Mouse (Mus musculus) neural tube, embryonic 14.5 days (tissue): Measurements from ENCODE around the gene Sox8. TPM values are rescaled to one million over a fixed set of nuclear protein-coding genes. Genes with fewer than 3 reads are reported as not detected.

ENCODE experiments used
- ATAC-seq: fragments of 200-750 bp; cut with Nextera tagmentation; 2 replicates; pipeline ENCODE4 v1.8.0; 2017; ENCODE audit warnings: low read depth, mild to moderate bottlenecking, moderate TSS enrichment, moderate library complexity
- H3K27ac ChIP-seq: fragments of 300-500 bp; sonication (generic); 2 replicates; pipeline ENCODE4 v1.5.1; 2014; ENCODE audit warnings: low read depth, mild to moderate bottlenecking, control low read depth, low read length, moderate library complexity, mixed read lengths
- H3K27me3 ChIP-seq: fragments of 300-500 bp; sonication (generic); 2 replicates; pipeline ENCODE4 v1.6.1; 2014; ENCODE audit warnings: low read length; ENCODE audit not compliant: control insufficient read depth, insufficient read depth
- H3K36me3 ChIP-seq: fragments of 300-500 bp; sonication (generic); 2 replicates; pipeline ENCODE4 v1.6.1; 2014; ENCODE audit warnings: low read length, mixed read lengths; ENCODE audit not compliant: control insufficient read depth, insufficient read depth
- H3K4me1 ChIP-seq: fragments of 300-500 bp; sonication (generic); 2 replicates; pipeline ENCODE4 v1.6.1; 2014; ENCODE audit warnings: low read length; ENCODE audit not compliant: control insufficient read depth, insufficient read depth
- H3K4me2 ChIP-seq: fragments of 300-500 bp; sonication (generic); 2 replicates; pipeline ENCODE4 v1.6.1; 2014; ENCODE audit warnings: mild to moderate bottlenecking, low read depth, low read length, control low read depth
- H3K4me3 ChIP-seq: fragments of 300-500 bp; sonication (generic); 2 replicates; pipeline ENCODE4 v1.5.1; 2014; ENCODE audit warnings: low read depth, low read length, control low read depth, mixed read lengths
- H3K9ac ChIP-seq: fragments of 300-500 bp; sonication (generic); replicated peaks from 2 replicates; pipeline ENCODE4 v1.6.1; 2014; ENCODE audit warnings: low read depth, mild to moderate bottlenecking, control low read depth, low read length, mixed read lengths
- H3K9me3 ChIP-seq: fragments of 300-500 bp; sonication (generic); 2 replicates; pipeline ENCODE4 v1.6.1; 2016; ENCODE audit warnings: low read length; ENCODE audit not compliant: control insufficient read depth
- WGBS: fragments of 180-500 bp; shearing (Covaris S2); extraction: QIAGEN DNeasy Blood & Tissue Kit; methylation state at CpG from one replicate; pipeline ENCODE4 v1.1.7; 2014; 5-methylcytosine and 5-hydroxymethylcytosine counted together
- polyA plus RNA-seq: library from polyadenylated mRNA; unstranded; fragments of >200 nt; fragmentation: Nextera tagmentation; extraction: Ambion mirVana; gene quantifications from 2 replicates; pipeline ENCODE4 v1.2.1, GENCODE M21; 2014

Sox8 gene
- polyA plus RNA-seq, 1 experiment from 2014 or later, result 17.5 TPM

DNA sequence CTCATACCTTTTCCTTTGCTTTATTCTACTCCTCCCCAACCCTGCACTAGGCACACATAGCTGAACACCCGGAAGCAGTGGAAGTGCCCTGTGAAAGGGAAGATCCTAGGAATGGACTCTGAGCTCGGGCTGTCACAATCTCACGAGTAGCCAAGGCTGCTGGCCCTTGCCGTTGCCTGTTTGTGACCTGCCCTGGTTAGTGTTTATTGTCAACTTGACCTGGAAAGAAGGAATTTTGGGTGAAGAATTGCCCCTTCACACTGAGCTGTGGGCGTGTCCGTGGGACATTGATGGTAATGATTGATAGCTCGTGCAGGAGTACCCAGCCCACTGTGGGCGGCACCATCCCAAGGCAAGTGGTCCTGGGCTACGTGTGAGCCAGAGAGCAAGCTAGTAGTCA lies 14.2 kb upstream of the Sox8 start:
- 91% methylated on average over 9 of the region's 9 CpGs for WGBS
- no peaks in the 10 kb centered on the region for H3K4me1 ChIP-seq

DNA sequence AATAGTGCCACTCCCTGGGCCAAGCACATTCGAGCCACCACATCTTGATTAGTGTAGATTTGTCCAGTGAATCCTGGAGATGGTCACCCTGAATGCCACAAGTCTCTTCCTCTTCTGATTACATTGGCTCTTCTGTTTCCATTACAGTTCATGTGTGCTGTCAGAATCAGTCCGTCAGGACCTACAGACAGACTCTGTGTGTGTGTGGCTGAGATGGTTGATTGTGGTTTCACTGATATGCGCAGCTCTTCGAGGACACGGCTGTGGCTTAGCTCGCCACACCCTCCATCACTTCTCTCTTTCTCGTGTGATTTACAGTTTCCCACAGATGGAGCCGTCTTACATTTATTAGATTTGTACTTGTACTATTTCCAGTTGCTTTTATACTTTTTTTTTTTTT lies 13.4 kb upstream of the Sox8 start:
- no peaks in the 10 kb centered on the region for H3K4me1 ChIP-seq
- H3K4me3 ChIP-seq, result no peak overlapping the region
- no peaks in the 10 kb centered on the region for H3K9me3 ChIP-seq
- 86% methylated on average over 8 of the region's 8 CpGs for WGBS
- no peak for ATAC-seq
- H3K27me3 ChIP-seq, result no peaks in the 10 kb centered on the region
- no peak overlapping the region for H3K4me2 ChIP-seq
- H3K27ac ChIP-seq, result no peak overlapping the region
- H3K36me3 ChIP-seq, result peaks cover 9% of the 10 kb centered on the region; the same call in 1 of the 2 replicates
- no peak overlapping the region for H3K9ac ChIP-seq

More for the DNA sequence above, 14.2 kb upstream of the Sox8 start:
- Histone ChIP-seq H3K4me3 (no peak overlapping the region), H3K27ac (no peak overlapping the region), H3K4me2 (no peak overlapping the region), H3K27me3 (no peaks in the 10 kb centered on the region), H3K9ac (no peak overlapping the region), H3K9me3 (no peaks in the 10 kb centered on the region), H3K36me3 (peaks cover 9% of the 10 kb centered on the region; the same call in 1 of the 2 replicates)
- no peak for ATAC-seq

DNA sequence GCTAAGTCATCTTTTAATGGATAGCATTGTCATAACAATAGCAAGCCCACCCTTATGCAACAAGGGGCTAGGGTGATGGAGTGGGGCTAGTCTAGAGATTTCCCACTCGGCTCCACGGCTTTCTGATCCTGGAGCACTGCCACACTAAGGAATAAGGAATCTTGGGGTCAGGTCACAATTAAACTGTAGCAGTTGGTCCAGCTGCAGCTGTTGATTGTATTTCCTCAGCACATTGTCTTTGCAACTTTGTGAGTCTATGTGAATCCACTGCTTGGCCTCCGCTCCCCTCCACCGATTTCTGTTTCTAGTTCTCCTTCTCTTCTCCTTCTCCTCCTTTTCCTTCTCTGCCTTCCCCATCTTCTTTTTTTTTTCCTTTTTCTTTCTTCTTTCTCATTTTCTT lies 12.6 kb upstream of the Sox8 start:
- Histone ChIP-seq H3K9ac (no peak overlapping the region), H3K36me3 (peaks cover 3% of the 10 kb centered on the region; the same call in 1 of the 2 replicates), H3K4me3 (no peak overlapping the region), H3K4me1 (0 out of 2 replicates have a peak, but pooled peaks cover 3% of the 10 kb centered on the region), H3K27me3 (no peaks in the 10 kb centered on the region), H3K27ac (no peak overlapping the region), H3K4me2 (no peak overlapping the region), H3K9me3 (no peaks in the 10 kb centered on the region)
- no peak for ATAC-seq
- WGBS, result 89% methylated on average over 4 of the region's 4 CpGs

- ATAC-seq, result no peak
- 0 out of 2 replicates have a peak, but pooled peaks cover 3% of the 10 kb centered on the region for H3K4me1 ChIP-seq
- H3K9me3 ChIP-seq, result no peaks in the 10 kb centered on the region
- WGBS, result 78% methylated on average over 8 of the region's 8 CpGs
- no peaks in the 10 kb centered on the region for H3K36me3 ChIP-seq
- H3K9ac ChIP-seq, result no peak overlapping the region
- no peak overlapping the region for H3K4me3 ChIP-seq
- no peak overlapping the region for H3K27ac ChIP-seq
- no peaks in the 10 kb centered on the region for H3K27me3 ChIP-seq
- no peak overlapping the region for H3K4me2 ChIP-seq
Observed at GRCm38 (mm10) chr17:25582076-25582475, 11.6 kb upstream of the Sox8 start.

DNA sequence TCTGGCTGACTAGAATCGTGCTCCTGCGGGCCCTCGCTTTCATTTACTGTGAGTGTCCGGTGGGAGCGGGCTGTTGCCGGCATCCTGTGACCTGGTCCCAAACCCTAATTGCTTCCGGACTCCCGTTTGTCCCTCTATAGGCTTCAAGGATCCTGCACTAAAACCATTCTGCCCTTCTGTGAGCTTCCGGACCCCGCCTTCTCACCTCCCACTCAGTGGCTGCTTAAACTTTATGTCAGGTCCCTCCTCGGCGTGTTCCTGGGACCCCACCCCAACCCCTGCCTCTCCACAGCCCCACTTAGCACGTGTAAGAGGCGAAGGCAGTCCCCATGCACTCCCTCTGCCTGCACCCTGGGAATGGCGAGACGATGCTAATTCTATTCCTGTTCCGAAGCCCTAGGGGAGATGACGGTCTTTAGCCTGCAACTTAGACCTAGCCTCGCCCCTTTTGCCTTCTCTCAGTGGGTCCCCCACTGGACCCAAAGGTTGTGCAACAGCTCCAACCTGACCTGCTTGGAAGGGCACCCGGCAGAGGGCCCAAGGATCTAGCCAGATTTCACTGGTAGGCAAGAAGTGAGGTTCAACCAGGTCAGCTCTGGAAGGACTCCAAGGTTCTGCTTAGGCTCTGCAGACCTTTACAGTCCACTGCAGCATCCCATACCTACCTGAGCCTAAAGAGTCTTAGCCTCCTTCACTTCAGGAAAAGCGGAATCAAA lies 9.0 kb upstream of the Sox8 start:
- WGBS, result 5% methylated on average over 21 of the region's 21 CpGs
- peak overlapping the region; percentile 76 for H3K9ac ChIP-seq
- no peaks in the 10 kb centered on the region for H3K36me3 ChIP-seq
- H3K4me1 ChIP-seq, result 0 out of 2 replicates have a peak, but pooled peaks cover 7% of the 10 kb centered on the region
- H3K27ac ChIP-seq, result peak overlapping the region; percentile 52; the same call in 1 of the 2 replicates
- peak overlapping the region; percentile 67 for H3K4me3 ChIP-seq
- H3K9me3 ChIP-seq, result no peaks in the 10 kb centered on the region
- no peaks in the 10 kb centered on the region for H3K27me3 ChIP-seq
- peak overlapping the region; percentile 65 for H3K4me2 ChIP-seq
- ATAC-seq, result peak; percentile 45

DNA sequence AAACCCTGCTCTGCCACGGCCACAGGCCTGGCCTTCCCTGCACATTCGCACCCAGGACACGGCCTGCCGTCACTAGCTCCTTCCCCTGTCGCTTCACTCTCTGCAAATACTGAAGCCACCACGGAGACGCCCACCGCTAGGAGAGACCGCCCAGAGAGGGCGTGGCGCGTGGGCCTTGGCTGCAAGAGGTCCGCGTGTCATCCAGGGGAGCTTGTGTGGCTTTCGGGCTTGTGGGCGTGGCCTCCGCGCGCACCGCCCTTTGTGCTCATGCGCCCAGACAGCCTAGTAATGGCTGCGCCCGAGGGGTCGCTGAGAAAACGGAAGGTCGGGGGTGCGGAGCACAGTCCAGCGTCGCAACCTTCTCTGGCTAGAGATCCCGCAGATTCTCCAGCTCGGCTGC lies 8.4 kb upstream of the Sox8 start, which contains the start of gene Lmf1:
Lmf1 (plus strand) TSS at position 166 of the 400 bp plus-strand sequence.
- Histone ChIP-seq H3K27me3 (no peaks in the 10 kb centered on the region), H3K9me3 (no peaks in the 10 kb centered on the region), H3K27ac (peak within 1 kb of the TSS; percentile 70), H3K4me2 (peak within 1 kb of the TSS; percentile 65), H3K36me3 (no peaks in the 10 kb centered on the region), H3K9ac (peak within 1 kb of the TSS; percentile 76), H3K4me3 (peak within 1 kb of the TSS; percentile 67), H3K4me1 (0 out of 2 replicates have a peak, but pooled peaks cover 7% of the 10 kb centered on the region)
- under 1% methylated on average over 31 of the region's 31 CpGs for WGBS
- ATAC-seq, result peak; percentile 95

GRCm38 (mm10) chr17:25577702-25578101 lies 7.2 kb upstream of the Sox8 start:
- Histone ChIP-seq H3K4me3 (no peak overlapping the region), H3K9ac (no peak overlapping the region), H3K36me3 (no peaks in the 10 kb centered on the region), H3K27ac (no peak overlapping the region), H3K27me3 (no peaks in the 10 kb centered on the region), H3K4me1 (0 out of 2 replicates have a peak, but pooled peaks cover 7% of the 10 kb centered on the region), H3K9me3 (no peaks in the 10 kb centered on the region), H3K4me2 (no peak overlapping the region)
- ATAC-seq, result no peak
- WGBS, result 41% methylated on average over 2 of the region's 2 CpGs

GRCm38 (mm10) chr17:25577263-25577662 lies 6.8 kb upstream of the Sox8 start:
- no peaks in the 10 kb centered on the region for H3K9me3 ChIP-seq
- 0 out of 2 replicates have a peak, but pooled peaks cover 7% of the 10 kb centered on the region for H3K4me1 ChIP-seq
- WGBS, result 57% methylated on average over 6 of the region's 6 CpGs
- no peaks in the 10 kb centered on the region for H3K36me3 ChIP-seq
- no peak overlapping the region for H3K4me2 ChIP-seq
- no peak for ATAC-seq
- H3K27me3 ChIP-seq, result no peaks in the 10 kb centered on the region
- no peak overlapping the region for H3K9ac ChIP-seq
- H3K27ac ChIP-seq, result no peak overlapping the region
- H3K4me3 ChIP-seq, result no peak overlapping the region

DNA sequence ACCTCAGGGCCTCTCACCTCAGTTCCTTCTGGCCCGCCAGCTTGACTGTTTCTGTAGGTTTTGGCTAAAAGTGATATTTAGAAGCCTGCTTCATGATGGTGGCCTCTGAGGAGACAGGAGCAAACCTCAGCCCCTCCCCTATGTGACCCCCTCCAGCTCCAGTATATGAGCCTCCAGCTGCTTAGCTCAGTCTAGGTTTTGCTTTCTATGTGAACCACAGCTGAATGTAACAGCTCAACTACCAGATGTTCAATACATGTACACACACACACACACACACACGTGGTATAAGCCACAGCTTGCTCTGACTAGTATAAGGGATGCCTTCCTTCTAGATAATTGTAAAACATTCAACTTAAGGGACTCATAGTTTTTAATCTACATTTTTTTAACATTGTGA lies 5.5 kb upstream of the Sox8 start:
- 77% methylated on average over 2 of the region's 2 CpGs for WGBS
- Histone ChIP-seq H3K4me2 (no peak overlapping the region), H3K27ac (no peak overlapping the region), H3K36me3 (no peaks in the 10 kb centered on the region), H3K4me3 (no peak overlapping the region), H3K9me3 (no peaks in the 10 kb centered on the region), H3K9ac (no peak overlapping the region), H3K27me3 (no peaks in the 10 kb centered on the region), H3K4me1 (peaks cover 10% of the 10 kb centered on the region; the same call in 1 of the 2 replicates)
- ATAC-seq, result no peak
